Mouse (Mus musculus): Measurements from ENCODE around the gene Edaradd.

GRCm38 (mm10) chr13:12433843-12434242 is 86.4 kb downstream of the Edaradd start:
- TF ChIP-seq CTCF (IDR thresholded peaks at IDR 0.05; ENCODE audit: control insufficient read depth, insufficient read depth, low read length) (no peak), POLR2A (IDR thresholded peaks at IDR 0.05; ENCODE audit: borderline replicate concordance, control insufficient read depth, low read depth, low read length) (no peak)
